Mouse (Mus musculus) WW6 (cell line): ENCODE data around the gene Notum.

Experiments
- DNase-seq: peaks from one replicate; pipeline ENCODE4 v3.0.0-alpha.2; 2013; ENCODE audit warnings: low read depth, low spot score

The Notum gene

GRCm38 (mm10) chr11:120633520-120634343 is 27.2 kb downstream of the Notum start, which contains the start of gene Mafg:
Mafg (minus strand) TSS chr11:120633600.
- peak; percentile 98 for DNase-seq

DNA sequence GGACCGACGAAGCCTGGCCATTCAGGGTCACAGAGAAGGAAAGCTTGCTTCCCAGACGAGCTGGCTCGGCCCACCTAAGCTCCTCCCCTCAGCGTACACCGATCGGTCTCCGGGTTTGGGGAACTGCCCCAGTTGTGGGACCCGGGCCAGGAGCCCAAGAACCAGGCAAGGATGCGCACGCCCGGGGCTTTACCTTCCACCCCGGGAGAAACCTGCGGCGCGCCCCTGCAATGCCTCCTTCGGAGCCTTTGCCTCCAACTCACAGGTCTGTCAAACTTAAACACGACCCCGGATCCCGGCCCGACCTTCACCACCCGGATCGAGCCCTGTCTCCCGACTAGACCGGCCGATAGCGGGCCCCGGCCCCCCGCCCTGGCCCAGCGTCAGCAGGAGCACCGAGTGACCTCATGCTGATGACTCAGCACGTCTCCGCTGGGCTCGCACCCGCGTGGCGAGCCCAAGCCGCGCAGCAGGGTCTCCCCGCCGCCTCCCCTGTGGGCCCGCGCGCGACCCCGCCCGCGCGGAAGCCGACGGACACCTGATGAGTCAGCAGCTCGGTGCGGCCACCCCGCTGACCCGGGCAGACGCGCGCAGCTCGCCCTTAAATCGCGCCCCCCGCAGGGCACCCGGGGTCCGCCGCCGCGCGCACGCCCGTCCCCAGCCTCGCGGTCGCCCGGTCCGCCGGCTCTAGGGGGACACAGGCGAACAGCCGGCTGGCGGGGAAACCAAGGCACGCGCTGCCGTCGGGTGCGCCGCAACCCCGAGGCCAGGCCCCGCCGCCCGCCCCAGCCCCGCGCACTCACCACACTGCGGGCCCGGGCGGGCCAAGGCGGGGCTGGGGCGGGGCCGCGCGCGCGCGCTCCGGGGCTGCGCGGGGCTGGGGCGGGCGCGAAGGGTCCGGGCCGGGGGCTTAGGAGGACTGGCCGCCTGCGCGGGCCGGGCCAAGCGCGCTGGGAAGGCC is 28.1 kb downstream of the Notum start:
- no peak for DNase-seq

DNA sequence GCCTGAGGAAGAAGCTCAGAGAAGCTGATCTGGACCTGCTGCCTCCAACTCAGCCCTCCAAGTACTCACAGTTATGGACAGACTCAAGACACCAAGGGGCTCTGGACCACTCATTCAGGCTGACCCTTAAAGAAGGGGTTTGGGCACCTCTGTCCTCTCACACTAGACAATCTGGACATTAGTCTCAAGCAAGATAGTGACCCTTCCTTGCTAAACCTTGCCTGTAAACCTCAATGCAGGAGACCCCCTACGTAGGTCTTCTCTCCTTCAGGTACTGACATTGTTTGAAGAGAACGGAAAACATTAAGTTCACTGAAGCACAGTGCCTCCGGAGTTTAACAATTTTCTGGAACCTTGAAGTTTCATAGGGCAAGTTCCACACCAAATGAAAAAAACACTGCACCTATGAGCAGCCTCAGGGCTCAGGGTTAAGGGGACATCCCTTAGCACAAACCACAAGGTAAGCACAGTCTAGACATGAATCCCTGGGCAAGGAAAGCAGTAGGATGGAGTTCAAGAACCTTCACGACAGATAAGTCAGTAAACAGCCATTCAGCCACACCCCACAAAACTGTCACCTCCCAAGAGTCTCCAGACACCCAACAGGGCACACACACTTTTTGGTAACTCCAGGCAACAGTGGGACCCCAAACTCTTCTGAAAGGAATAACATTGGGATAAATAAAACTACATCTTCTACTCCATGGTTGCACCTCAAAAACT is 29.1 kb downstream of the Notum start:
- DNase-seq, result no peak

DNA sequence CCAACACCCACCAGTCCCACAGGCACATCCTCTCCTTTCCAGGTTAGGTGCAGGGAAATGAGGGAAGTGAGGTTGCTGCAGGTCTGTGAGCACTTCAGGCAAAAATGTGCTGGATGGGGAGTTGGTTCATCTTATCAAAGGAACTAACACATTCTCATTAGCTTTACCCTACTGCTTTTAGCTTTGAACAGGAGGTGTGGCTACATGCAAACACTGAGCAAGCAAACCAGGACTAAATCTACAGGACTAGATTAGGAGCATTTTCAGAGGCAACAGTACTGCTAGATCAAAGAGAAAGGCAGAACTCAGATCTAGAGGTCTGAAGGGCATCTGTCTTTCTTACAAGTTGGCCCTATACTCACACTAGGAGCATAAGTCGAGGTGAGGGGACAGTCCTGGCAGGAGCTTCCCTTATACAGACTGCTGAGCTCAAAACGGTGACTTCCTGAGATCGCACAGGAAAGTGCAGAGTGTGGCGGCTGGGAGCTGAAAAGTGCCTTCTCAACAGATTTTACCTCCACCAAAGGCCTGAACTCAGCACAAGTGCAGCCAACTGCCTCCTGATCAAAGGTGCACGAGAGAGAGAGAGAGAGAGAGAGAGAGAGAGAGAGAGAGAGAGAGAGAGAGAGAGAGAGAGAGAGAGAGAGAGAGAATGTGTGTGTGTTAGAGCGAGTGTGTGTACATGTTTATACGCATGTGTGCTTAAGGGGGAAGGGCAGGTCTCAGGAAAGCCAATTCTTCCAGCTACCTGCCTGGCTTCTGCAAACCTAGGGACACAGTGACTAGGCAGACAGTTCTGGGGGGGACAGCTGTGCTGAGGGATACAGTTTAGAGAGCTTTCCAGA is 29.9 kb downstream of the Notum start:
- DNase-seq, result no peak

- DNase-seq, result no peak
Measured at GRCm38 (mm10) chr11:120630401-120630871, 30.5 kb downstream of the Notum start.

DNA sequence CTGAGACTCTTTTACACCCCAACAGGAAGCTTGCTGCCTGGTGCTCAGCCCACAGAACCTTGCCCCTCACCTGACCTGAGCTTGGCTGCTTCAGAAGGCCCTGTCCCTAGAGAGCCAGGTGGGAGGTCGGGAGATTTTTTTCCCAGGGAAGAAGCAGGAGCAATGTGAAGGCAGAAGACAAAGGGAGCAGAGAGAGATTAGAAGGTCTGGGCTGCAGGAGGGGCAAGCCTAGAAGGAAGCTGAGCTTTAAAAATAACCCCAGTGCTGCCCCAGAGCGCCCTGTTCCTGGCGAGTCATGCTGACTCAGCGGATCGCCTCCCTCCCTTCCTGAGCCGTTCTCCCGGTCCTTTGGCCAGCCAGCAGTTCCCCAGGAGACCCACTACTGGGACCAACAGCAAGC is 31.1 kb downstream of the Notum start:
- no peak for DNase-seq

GRCm38 (mm10) chr11:120629341-120629730 is 31.6 kb downstream of the Notum start:
- DNase-seq, result no peak

GRCm38 (mm10) chr11:120628601-120629340 is 32.2 kb downstream of the Notum start:
- no peak for DNase-seq

- DNase-seq, result no peak
Measured at GRCm38 (mm10) chr11:120627468-120628300, 33.3 kb downstream of the Notum start.

- DNase-seq, result no peak
Measured at GRCm38 (mm10) chr11:120626785-120627467, 34.0 kb downstream of the Notum start.

GRCm38 (mm10) chr11:120625152-120625775 is 35.7 kb downstream of the Notum start, which contains the start of gene Sirt7:
Sirt7 (minus strand) TSS chr11:120625240.
- DNase-seq, result no peak

DNA sequence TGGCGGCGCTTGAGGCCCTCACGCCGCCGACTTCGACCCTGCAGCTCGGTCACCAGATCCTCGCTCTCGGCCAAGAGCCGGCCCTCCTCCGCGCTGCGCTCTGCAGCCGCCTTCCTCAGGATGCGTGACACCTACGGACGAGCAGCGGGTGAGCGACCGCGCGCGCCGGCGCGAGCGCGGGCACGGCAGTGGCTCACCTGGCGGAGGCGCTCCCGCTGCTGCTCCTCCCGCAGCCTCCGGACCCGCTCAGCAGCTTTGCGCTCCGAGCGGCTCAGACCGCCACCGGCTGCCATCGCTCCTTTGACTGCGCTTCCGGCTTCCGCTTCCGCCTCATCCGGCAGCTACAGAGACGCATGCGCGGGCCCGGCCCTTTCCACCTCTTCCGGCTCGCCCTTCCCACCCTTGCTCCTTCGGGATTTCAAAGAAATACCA is 36.3 kb downstream of the Notum start:
- DNase-seq, result peak; percentile 73

DNA sequence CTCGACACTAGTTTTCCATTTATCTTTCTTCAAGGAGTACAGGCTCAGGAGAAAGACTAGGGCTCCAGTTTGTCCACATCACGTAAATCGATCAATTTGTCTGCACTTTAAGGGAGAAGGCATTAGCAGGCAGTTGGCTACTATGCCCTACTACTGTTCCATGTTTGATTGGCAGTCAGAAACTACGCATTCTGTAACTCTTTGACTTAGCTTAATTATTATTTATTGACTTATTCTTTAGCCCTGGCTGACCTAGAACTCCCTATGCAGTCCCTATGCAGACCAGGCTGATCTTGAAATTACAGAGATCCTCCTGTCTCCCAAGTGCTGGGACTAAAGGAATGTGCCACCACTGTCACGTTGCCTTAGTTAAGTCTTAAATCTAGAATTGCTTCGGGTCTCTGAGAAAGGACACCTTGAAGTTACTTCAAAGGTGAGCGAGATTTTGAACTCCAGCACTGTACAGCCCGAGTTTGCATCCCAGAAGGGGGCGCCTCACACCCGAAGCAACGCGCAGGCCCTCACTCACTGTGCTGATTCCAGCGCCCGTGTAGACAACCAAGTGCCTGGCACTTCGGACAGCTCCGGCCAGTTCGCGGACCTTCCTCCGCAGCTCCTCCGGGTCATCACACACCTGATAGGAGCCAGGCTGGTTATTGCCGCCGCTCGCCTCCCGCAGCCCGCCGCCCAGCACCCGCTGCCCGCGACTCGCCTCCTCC is 36.9 kb downstream of the Notum start:
- peak; percentile 70 for DNase-seq

DNA sequence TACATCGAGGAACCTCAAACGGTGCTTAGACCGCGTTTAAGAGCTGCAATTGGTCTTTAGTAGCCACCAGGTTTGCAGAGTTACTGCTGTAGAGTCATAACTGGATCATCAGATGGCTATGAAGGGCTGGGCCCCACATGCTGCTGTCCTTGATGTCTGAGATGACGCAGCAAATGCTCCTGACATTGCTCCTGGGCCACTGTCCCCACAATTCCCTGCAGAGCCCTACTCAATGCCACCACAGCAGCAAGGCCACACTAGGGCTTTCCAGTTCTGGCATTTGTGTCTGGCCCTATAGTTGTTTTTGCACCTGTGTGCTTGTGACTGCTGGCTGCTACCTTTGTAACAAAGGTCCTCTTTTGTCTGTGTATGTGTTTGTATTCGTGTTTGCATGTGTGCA is 38.2 kb downstream of the Notum start:
- no peak for DNase-seq

- DNase-seq, result no peak
Measured at GRCm38 (mm10) chr11:120620195-120620594, 40.8 kb downstream of the Notum start.

- DNase-seq, result no peak
Measured at GRCm38 (mm10) chr11:120618619-120619535, 42.1 kb downstream of the Notum start.
